Mouse (Mus musculus) cerebellum, adult 2 months (tissue): ENCODE data around the gene Madd. TPM values are rescaled to one million over a fixed set of nuclear protein-coding genes. Genes with fewer than 3 reads are reported as not detected.
A peak's percentile ranks its signal among the peaks of the same experiment; 100 is the strongest.

Experiments used
- DNase-seq, 2 experiments: peaks; one replicate each; pipeline ENCODE4 v3.0.0; 2021
- H3K27ac ChIP-seq: fragments of 200-500 bp; 2 replicates; pipeline ENCODE4 v1.5.1; 2012; ENCODE audit warnings: low read length, control low read depth, inconsistent platforms; ENCODE audit not compliant: insufficient read depth
- H3K27me3 ChIP-seq: fragments of 200-500 bp; 2 replicates; pipeline ENCODE4 v1.6.1; 2012; ENCODE audit warnings: inconsistent platforms, mild to moderate bottlenecking, low read length, moderate library complexity; ENCODE audit not compliant: control insufficient read depth, insufficient read depth
- H3K4me1 ChIP-seq: fragments of 200-500 bp; 2 replicates; pipeline ENCODE4 v1.6.1; 2011; ENCODE audit warnings: low read length; ENCODE audit not compliant: control insufficient read depth, insufficient read depth
- H3K4me3 ChIP-seq: fragments of 200-500 bp; replicated peaks from 2 replicates; pipeline ENCODE3; 2011; ENCODE audit warnings: mild to moderate bottlenecking, low read depth, low read length, control low read depth; ENCODE audit not compliant: insufficient read depth
- CTCF ChIP-seq: fragments of 200-500 bp; IDR thresholded peaks from 2 replicates; pipeline ENCODE4 v1.5.1; 2011; ENCODE audit warnings: low read depth, mild to moderate bottlenecking, control low read depth, low read length, moderate library complexity, borderline replicate concordance; ENCODE audit not compliant: insufficient read depth
- POLR2A ChIP-seq: fragments of 200-500 bp; IDR thresholded peaks from 2 replicates; pipeline ENCODE4 v1.6.1; 2011; ENCODE audit warnings: low read length, control low read depth, borderline replicate concordance; ENCODE audit not compliant: insufficient read depth
- WGBS: fragments of 180-500 bp; shearing (Covaris S2); methylation state at CpG from one replicate; pipeline ENCODE4 v1.1.7; 2018; 5-methylcytosine and 5-hydroxymethylcytosine counted together
- polyA plus RNA-seq: library from polyadenylated mRNA; depleted of rRNA; stranded (reverse); fragments of >200 nt; gene quantifications from 2 replicates; pipeline ENCODE4 v1.2.3, GENCODE M21; 2012

The Madd gene
- polyA plus RNA-seq, 1 experiment = 175 TPM

DNA sequence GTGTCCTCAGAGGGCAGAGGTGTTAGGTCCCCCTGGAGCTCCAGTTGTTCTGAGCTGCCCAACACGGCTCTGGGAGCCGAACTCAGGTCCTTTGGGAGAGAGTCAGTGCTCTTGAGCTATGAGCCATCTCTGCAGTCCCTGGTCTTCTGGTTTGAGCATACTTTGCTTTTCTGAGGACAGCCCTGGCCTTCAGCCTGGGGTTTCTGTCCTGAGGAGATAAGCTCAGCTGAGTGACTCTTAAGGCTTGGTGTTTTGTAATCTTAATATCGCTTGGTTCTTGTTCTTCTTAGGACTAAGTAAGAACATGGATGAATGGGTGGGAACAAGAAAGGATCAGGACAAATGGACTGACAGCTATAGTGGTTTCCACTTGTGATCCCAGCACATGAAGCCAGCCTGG is 75.5 kb downstream of the Madd start:
- no peak for DNase-seq
- 81% methylated on average over 3 of the region's 3 CpGs for WGBS
- H3K27ac ChIP-seq = no peak overlapping the region
- TF ChIP-seq POLR2A (no peak), CTCF (no peak)
- no peak overlapping the region for H3K4me3 ChIP-seq
- no peaks in the 10 kb centered on the region for H3K27me3 ChIP-seq
- no peaks in the 10 kb centered on the region for H3K4me1 ChIP-seq

- no peaks in the 10 kb centered on the region for H3K4me1 ChIP-seq
- H3K27me3 ChIP-seq = no peaks in the 10 kb centered on the region
- H3K4me3 ChIP-seq = no peak overlapping the region
- H3K27ac ChIP-seq = no peak overlapping the region
- 5% methylated on average over 7 of the region's 7 CpGs for WGBS
- TF ChIP-seq POLR2A (no peak), CTCF (peak; percentile 98)
- DNase-seq = peak; percentile 82 to 90
These were observed 82.4 kb downstream of the Madd start for GRCm38 (mm10) chr2:91101124-91101740.

DNA sequence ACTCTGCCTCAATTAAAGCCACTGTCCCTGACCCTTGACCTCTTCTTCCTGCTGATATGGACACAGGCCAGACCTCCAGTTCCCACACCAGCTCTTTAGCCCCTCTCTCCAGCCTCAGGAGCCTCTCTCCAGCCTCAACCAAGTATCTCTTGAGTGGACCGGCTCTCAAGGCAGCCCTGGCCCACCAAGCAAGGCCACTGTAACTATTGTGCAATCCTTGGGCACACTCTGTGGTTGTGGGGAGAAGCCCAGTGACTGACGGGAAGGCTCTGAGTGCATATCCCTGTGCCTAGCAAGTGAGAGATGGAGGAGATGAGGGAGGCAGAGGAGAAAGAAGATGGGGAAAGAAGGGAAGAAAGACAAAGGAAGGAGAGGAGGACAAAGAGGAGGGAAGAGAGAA is 85.5 kb downstream of the Madd start:
- no peak for DNase-seq
- TF ChIP-seq CTCF = no peak
- no peak for TF ChIP-seq POLR2A
- 85% methylated on average over 2 of the region's 2 CpGs for WGBS

GRCm38 (mm10) chr2:91097015-91097414 is 86.6 kb downstream of the Madd start:
- WGBS = 75% methylated on average over 10 of the region's 10 CpGs
- no peak overlapping the region for H3K4me3 ChIP-seq
- H3K4me1 ChIP-seq = no peaks in the 10 kb centered on the region
- no peak for DNase-seq
- H3K27ac ChIP-seq = no peak overlapping the region
- no peak for TF ChIP-seq CTCF
- no peak for TF ChIP-seq POLR2A
- H3K27me3 ChIP-seq = no peaks in the 10 kb centered on the region

More for the DNA sequence above, 85.5 kb downstream of the Madd start:
- H3K27me3 ChIP-seq = no peaks in the 10 kb centered on the region
- H3K4me3 ChIP-seq = no peak overlapping the region
- no peaks in the 10 kb centered on the region for H3K4me1 ChIP-seq
- H3K27ac ChIP-seq = no peak overlapping the region

- no peak for DNase-seq
- Histone ChIP-seq H3K27me3 (no peaks in the 10 kb centered on the region), H3K27ac (no peak overlapping the region), H3K4me1 (no peaks in the 10 kb centered on the region), H3K4me3 (no peak overlapping the region)
- 76% methylated on average over 14 of the region's 14 CpGs for WGBS
- TF ChIP-seq POLR2A (no peak), CTCF (no peak)
These were observed 87.1 kb downstream of the Madd start for GRCm38 (mm10) chr2:91096524-91096923.

GRCm38 (mm10) chr2:91090827-91091226 is 92.8 kb downstream of the Madd start:
- DNase-seq = no peak
- H3K4me3 ChIP-seq = no peak overlapping the region
- TF ChIP-seq POLR2A (no peak), CTCF (no peak)
- H3K27me3 ChIP-seq = no peaks in the 10 kb centered on the region
- 73% methylated on average over 6 of the region's 6 CpGs for WGBS
- no peak overlapping the region for H3K27ac ChIP-seq
- no peaks in the 10 kb centered on the region for H3K4me1 ChIP-seq

DNA sequence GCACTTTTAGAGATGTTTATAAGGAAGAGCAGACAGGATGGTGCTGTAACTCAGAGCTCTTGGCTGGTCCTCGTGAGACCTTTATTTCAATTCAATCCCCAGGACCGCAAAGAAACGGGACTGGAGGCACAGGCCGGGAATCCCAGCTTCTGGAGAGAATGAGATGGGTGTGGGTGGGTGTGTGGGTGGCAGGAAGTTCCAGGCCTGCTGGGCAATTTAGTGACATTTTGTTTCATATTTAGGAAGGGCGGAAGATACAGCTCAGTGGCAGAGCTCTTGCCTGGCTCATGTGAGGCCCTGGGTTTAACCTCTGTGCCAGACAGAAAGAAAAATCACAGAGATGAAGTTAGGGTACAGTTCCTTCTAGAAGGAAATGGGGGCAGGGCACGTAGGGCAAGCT is 93.4 kb downstream of the Madd start:
- no peaks in the 10 kb centered on the region for H3K4me1 ChIP-seq
- H3K4me3 ChIP-seq = no peak overlapping the region
- TF ChIP-seq CTCF (no peak), POLR2A (no peak)
- no peak overlapping the region for H3K27ac ChIP-seq
- WGBS = 77% methylated on average over 6 of the region's 6 CpGs
- DNase-seq = no peak
- no peaks in the 10 kb centered on the region for H3K27me3 ChIP-seq

- Histone ChIP-seq H3K27ac (no peak overlapping the region), H3K27me3 (no peaks in the 10 kb centered on the region), H3K4me3 (no peak overlapping the region), H3K4me1 (no peaks in the 10 kb centered on the region)
- WGBS = 83% methylated on average over 9 of the region's 9 CpGs
- no peak for DNase-seq
- no peak for TF ChIP-seq CTCF
- no peak for TF ChIP-seq POLR2A
These were observed 94.7 kb downstream of the Madd start for GRCm38 (mm10) chr2:91088987-91089386.
